Mouse (Mus musculus) hindbrain, embryonic 11.5 days (tissue): ENCODE measurements around the gene Olfr968. TPM values are rescaled to one million over a fixed set of nuclear protein-coding genes. Genes with fewer than 3 reads are reported as not detected.

Experiments used
- ATAC-seq: fragments of 200-750 bp; cut with Nextera tagmentation; 2 replicates; pipeline ENCODE4 v1.8.0; 2017; ENCODE audit warnings: mild to moderate bottlenecking, moderate TSS enrichment, moderate library complexity; ENCODE audit not compliant: low FRiP score
- DNase-seq: peaks from one replicate; pipeline ENCODE4 v3.0.0-alpha.2; 2015; ENCODE audit warnings: low spot score
- H3K27ac ChIP-seq: fragments of 300-500 bp; sonication (generic); 2 replicates; pipeline ENCODE4 v1.5.1; 2014; ENCODE audit warnings: mild to moderate bottlenecking, low read depth, low read length
- H3K27me3 ChIP-seq: fragments of 300-500 bp; sonication (generic); 2 replicates; pipeline ENCODE4 v1.6.1; 2014; ENCODE audit warnings: mild to moderate bottlenecking, low read length, moderate library complexity, mixed read lengths; ENCODE audit not compliant: control insufficient read depth, insufficient read depth
- H3K36me3 ChIP-seq: fragments of 300-500 bp; sonication (generic); 2 replicates; pipeline ENCODE4 v1.6.1; 2014; ENCODE audit warnings: mild to moderate bottlenecking, low read length, moderate library complexity, mixed read lengths; ENCODE audit not compliant: control insufficient read depth, insufficient read depth
- H3K4me1 ChIP-seq: fragments of 300-500 bp; sonication (generic); replicated peaks from 2 replicates; pipeline ENCODE4 v1.6.1; 2014; ENCODE audit warnings: low read length, mixed read lengths; ENCODE audit not compliant: control insufficient read depth, insufficient read depth
- H3K4me2 ChIP-seq: fragments of 300-500 bp; sonication (generic); replicated peaks from 2 replicates; pipeline ENCODE4 v1.6.1; 2014; ENCODE audit warnings: mild to moderate bottlenecking, low read depth, low read length
- H3K4me3 ChIP-seq: fragments of 300-500 bp; sonication (generic); 2 replicates; pipeline ENCODE4 v1.5.1; 2014; ENCODE audit warnings: low read depth, low read length
- H3K9ac ChIP-seq: fragments of 300-500 bp; sonication (generic); 2 replicates; pipeline ENCODE4 v1.6.1; 2014; ENCODE audit warnings: low read depth, low read length
- H3K9me3 ChIP-seq: fragments of 300-500 bp; sonication (generic); 2 replicates; pipeline ENCODE4 v1.6.1; 2016; ENCODE audit warnings: low read length; ENCODE audit not compliant: control insufficient read depth
- WGBS: fragments of 180-500 bp; shearing (Covaris S2); extraction: QIAGEN DNeasy Blood & Tissue Kit; methylation state at CpG from one replicate; pipeline ENCODE4 v1.1.7; 2014; 5-methylcytosine and 5-hydroxymethylcytosine counted together
- polyA plus RNA-seq: library from polyadenylated mRNA; unstranded; fragments of >200 nt; fragmentation: Nextera tagmentation; extraction: Ambion mirVana; gene quantifications from 2 replicates; pipeline ENCODE4 v1.2.1, GENCODE M21; 2014

Olfr968 gene
- polyA plus RNA-seq, result not detected in 2 replicates

DNA sequence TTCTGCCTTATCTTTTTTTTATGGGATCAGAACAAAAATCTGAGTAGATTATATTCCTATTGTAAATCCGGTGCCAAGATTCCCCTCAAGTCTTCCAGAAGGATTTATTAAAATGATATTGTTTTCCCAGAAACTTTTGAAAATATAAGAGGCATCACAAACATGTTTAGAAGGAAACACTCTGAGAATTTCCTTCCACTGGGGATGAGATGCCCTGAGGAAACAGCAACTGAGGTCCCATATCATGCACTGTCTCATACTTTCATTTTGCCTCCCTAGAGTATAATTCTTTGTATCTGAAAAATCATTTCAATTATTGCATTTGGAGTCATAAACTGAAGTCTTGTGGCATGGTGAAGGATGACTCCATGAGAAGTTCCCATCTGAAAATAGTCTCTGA, at the start of gene Olfr968:
Gene Olfr968, minus strand, starts transcription at position 101 of the 400 bp plus-strand sequence.
- Histone ChIP-seq H3K4me2 (no peak within 1 kb of the TSS), H3K27me3 (no peaks in the 10 kb centered on the region), H3K27ac (no peak within 1 kb of the TSS), H3K9ac (no peak within 1 kb of the TSS), H3K4me3 (no peak within 1 kb of the TSS), H3K9me3 (no peaks in the 10 kb centered on the region), H3K36me3 (no peaks in the 10 kb centered on the region), H3K4me1 (no peaks in the 10 kb centered on the region)
- WGBS, result 88% methylated on average over 1 of the region's 1 CpGs
- no peak for ATAC-seq
- DNase-seq, result no peak

DNA sequence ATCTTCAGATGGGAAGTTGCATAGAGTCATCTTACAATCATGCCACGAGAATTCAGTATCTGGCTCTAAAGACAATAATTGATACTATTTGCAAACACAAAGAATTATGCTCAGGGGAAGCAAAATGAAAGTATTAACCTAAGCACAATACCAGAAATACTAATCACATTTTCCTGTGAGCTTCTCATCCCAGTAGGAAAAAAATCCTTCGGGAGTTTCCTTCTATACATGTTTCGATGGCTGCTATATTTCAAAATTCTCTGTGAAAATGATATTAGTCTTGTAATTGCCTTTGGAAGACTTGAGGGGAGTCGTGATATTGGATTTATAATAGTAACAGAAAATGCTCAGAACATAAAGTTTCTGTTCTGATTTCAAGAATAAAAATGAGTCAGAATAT, 25.5 kb upstream of the Olfr968 start, which contains the start of gene Olfr970:
Gene Olfr970, plus strand, starts transcription at position 301 of the 400 bp plus-strand sequence.
- Histone ChIP-seq H3K4me3 (no peak within 1 kb of the TSS), H3K4me1 (no peaks in the 10 kb centered on the region), H3K36me3 (no peaks in the 10 kb centered on the region), H3K27me3 (no peaks in the 10 kb centered on the region), H3K9me3 (no peaks in the 10 kb centered on the region), H3K4me2 (no peak within 1 kb of the TSS), H3K9ac (no peak within 1 kb of the TSS), H3K27ac (no peak within 1 kb of the TSS)
- ATAC-seq (no peak), DNase-seq (no peak)
- WGBS, result 79% methylated on average over 4 of the region's 4 CpGs

DNA sequence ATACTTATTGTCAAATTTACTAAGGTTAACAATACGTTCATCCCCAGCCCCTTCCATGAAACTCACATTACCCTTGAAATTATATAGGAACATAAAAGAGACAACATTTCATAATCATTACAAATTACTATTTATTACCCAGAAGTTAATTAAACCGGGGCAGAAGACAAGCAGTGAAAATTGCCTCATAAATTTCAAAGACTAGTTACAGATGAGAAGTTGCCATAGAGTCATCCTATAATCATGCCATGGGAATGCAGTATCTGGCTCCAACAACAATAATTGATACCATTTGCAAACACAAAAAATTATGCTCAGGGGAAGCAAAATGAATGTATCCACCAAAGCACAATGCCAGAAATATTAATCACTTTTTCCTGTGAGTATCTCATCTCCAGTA, 7.5 kb upstream of the Olfr968 start, which contains the start of gene Olfr969:
Gene Olfr969, plus strand, starts transcription at position 388 of the 400 bp plus-strand sequence.
- DNase-seq (no peak), ATAC-seq (no peak)
- H3K4me3 ChIP-seq, result no peak within 1 kb of the TSS
- H3K4me2 ChIP-seq, result no peak within 1 kb of the TSS
- no peaks in the 10 kb centered on the region for H3K36me3 ChIP-seq
- H3K4me1 ChIP-seq, result no peaks in the 10 kb centered on the region
- H3K9ac ChIP-seq, result no peak within 1 kb of the TSS
- no peaks in the 10 kb centered on the region for H3K27me3 ChIP-seq
- no peak within 1 kb of the TSS for H3K27ac ChIP-seq
- 80% methylated on average over 2 of the region's 2 CpGs for WGBS
- no peaks in the 10 kb centered on the region for H3K9me3 ChIP-seq

GRCm38 (mm10) chr9:39746428-39746827, 36.6 kb downstream of the Olfr968 start:
- no peak for DNase-seq
- 91% methylated on average over 1 of the region's 1 CpGs for WGBS
- Histone ChIP-seq H3K4me3 (no peak overlapping the region), H3K9ac (no peak overlapping the region), H3K4me1 (no peaks in the 10 kb centered on the region), H3K27ac (no peak overlapping the region), H3K36me3 (no peaks in the 10 kb centered on the region), H3K9me3 (no peaks in the 10 kb centered on the region), H3K4me2 (no peak overlapping the region), H3K27me3 (no peaks in the 10 kb centered on the region)
- ATAC-seq, result no peak

DNA sequence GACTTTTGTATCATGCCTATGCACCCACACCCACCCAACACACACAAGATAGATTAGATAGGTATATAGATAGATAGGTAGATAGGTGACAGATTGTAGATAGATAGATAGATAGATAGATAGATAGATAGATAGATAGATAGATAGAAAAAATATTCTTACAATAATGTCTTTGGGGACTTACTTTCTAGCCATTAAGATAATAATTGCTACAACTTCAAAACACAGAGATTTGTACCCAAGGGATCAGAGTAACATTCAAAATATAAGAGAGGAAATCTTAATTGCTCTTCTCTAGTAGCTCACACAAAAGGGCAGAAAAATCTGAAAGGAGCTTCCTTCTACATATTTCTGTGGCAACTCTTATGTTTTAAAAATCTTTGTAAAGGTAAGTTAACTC, 37.1 kb downstream of the Olfr968 start, which contains the start of gene Olfr967:
Gene Olfr967, plus strand, starts transcription at position 301 of the 400 bp plus-strand sequence.
- no peaks in the 10 kb centered on the region for H3K4me1 ChIP-seq
- no peak within 1 kb of the TSS for H3K9ac ChIP-seq
- no peak within 1 kb of the TSS for H3K27ac ChIP-seq
- H3K27me3 ChIP-seq, result no peaks in the 10 kb centered on the region
- ATAC-seq (no peak), DNase-seq (no peak)
- no peaks in the 10 kb centered on the region for H3K9me3 ChIP-seq
- no peak within 1 kb of the TSS for H3K4me2 ChIP-seq
- no peak within 1 kb of the TSS for H3K4me3 ChIP-seq
- H3K36me3 ChIP-seq, result no peaks in the 10 kb centered on the region

GRCm38 (mm10) chr9:39740741-39741140, 42.3 kb downstream of the Olfr968 start:
- Histone ChIP-seq H3K4me3 (no peak overlapping the region), H3K9ac (no peak overlapping the region), H3K36me3 (no peaks in the 10 kb centered on the region), H3K27me3 (no peaks in the 10 kb centered on the region), H3K9me3 (no peaks in the 10 kb centered on the region), H3K4me2 (no peak overlapping the region), H3K27ac (no peak overlapping the region), H3K4me1 (no peaks in the 10 kb centered on the region)
- no peak for ATAC-seq
- no peak for DNase-seq
- 96% methylated on average over 1 of the region's 1 CpGs for WGBS

DNA sequence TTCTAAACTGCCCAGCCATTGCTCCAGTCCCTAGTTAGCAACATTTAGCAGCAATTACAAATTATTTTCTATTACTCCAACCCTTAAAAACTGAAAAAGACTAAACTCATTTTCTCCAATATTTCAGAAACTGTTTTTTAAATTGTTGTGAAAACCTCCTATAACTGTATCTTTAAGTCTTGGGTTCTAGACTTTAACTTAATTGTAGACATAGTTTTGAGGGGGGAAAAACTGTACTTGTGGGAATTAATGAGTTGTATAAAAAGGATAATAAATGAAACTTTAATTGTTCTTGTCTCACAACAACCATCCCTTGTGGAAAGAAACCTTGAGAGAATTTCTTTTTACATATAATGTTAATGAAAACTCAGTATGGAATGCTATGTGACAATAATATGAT, 52.4 kb downstream of the Olfr968 start, which contains the start of gene Olfr150:
Gene Olfr150, plus strand, starts transcription at position 301 of the 400 bp plus-strand sequence.
- Histone ChIP-seq H3K4me3 (no peak within 1 kb of the TSS), H3K9me3 (no peaks in the 10 kb centered on the region), H3K4me1 (no peaks in the 10 kb centered on the region), H3K9ac (no peak within 1 kb of the TSS), H3K27me3 (no peaks in the 10 kb centered on the region), H3K27ac (no peak within 1 kb of the TSS), H3K36me3 (no peaks in the 10 kb centered on the region), H3K4me2 (no peak within 1 kb of the TSS)
- DNase-seq (no peak), ATAC-seq (no peak)

Other genes with a start within 250 kb of the Olfr968 start
- gene Olfr958, start 229.2 kb downstream of the Olfr968 start, polyA plus RNA-seq, result not detected in 2 replicates
- not detected in 2 replicates for gene Olfr959, start 207.7 kb downstream of the Olfr968 start, polyA plus RNA-seq
- 15.9 and 19.0 TPM in 2 replicates for gene AW551984, start 178.8 kb downstream of the Olfr968 start, polyA plus RNA-seq
- gene Olfr148, start 172.6 kb downstream of the Olfr968 start, polyA plus RNA-seq, result not detected in 2 replicates
- gene Olfr960, start 161.9 kb downstream of the Olfr968 start, polyA plus RNA-seq, result not detected in 2 replicates
- gene Olfr961, start 138.2 kb downstream of the Olfr968 start, polyA plus RNA-seq, result not detected in 2 replicates
- gene Olfr963, start 116.0 kb downstream of the Olfr968 start, polyA plus RNA-seq, result not detected in 2 replicates
- not detected in 2 replicates for gene Olfr149, start 76.1 kb downstream of the Olfr968 start, polyA plus RNA-seq
- not detected in 2 replicates for gene Olfr965, start 71.9 kb downstream of the Olfr968 start, polyA plus RNA-seq
- not detected in 2 replicates for gene Olfr150, start 52.3 kb downstream of the Olfr968 start, polyA plus RNA-seq
- gene Olfr967, start 37.0 kb downstream of the Olfr968 start, polyA plus RNA-seq, result not detected in 2 replicates
- not detected in 2 replicates for gene Olfr969, start 7.7 kb upstream of the Olfr968 start, polyA plus RNA-seq
- gene Olfr970, start 25.6 kb upstream of the Olfr968 start, polyA plus RNA-seq, result not detected in 2 replicates
- not detected in 2 replicates for gene Olfr971, start 53.6 kb upstream of the Olfr968 start, polyA plus RNA-seq
- gene Olfr972, start 83.2 kb upstream of the Olfr968 start, polyA plus RNA-seq, result not detected in 2 replicates
- gene Olfr229, start 124.1 kb upstream of the Olfr968 start, polyA plus RNA-seq, result not detected in 2 replicates
- gene Olfr974, start 154.2 kb upstream of the Olfr968 start, polyA plus RNA-seq, result not detected in 2 replicates
- not detected in 2 replicates for gene Olfr975, start 168.8 kb upstream of the Olfr968 start, polyA plus RNA-seq
- gene Olfr976, start 177.9 kb upstream of the Olfr968 start, polyA plus RNA-seq, result not detected in 2 replicates
- not detected in 2 replicates for gene Olfr978, start 208.9 kb upstream of the Olfr968 start, polyA plus RNA-seq
- not detected in 2 replicates for gene Olfr979, start 220.2 kb upstream of the Olfr968 start, polyA plus RNA-seq
- gene Olfr980, start 226.3 kb upstream of the Olfr968 start, polyA plus RNA-seq, result not detected in 2 replicates
- gene Olfr981, start 238.2 kb upstream of the Olfr968 start, polyA plus RNA-seq, result not detected in 2 replicates